Mouse (Mus musculus) gastrocnemius, adult 18-20 months (tissue): Measurements from ENCODE around the gene Tmem205. TPM values are rescaled to one million over a fixed set of nuclear protein-coding genes. Genes with fewer than 3 reads are reported as not detected.

Experiments used
- DNase-seq: peaks from one replicate; pipeline ENCODE4 v3.0.0; 2021; ENCODE audit warnings: low spot score
- long read RNA-seq, 2 experiments: library from polyadenylated mRNA; stranded (forward); transcript quantifications; one replicate each; pipeline ENCODE4 v2.0.0; 2021
- total RNA-seq, 2 experiments: library from RNA; stranded (reverse); gene quantifications; 2 replicates each; pipeline ENCODE4 v1.2.3; 2021

Gene Tmem205
- total RNA-seq = 10 to 100 TPM; 10.5 to 13.8 TPM
- long read RNA-seq, experiment 1, transcript Tmem205-201 (4 exons, 785 nt) = major isoform, 5 of 8 reads
- long read RNA-seq, experiment 1, partial matches to known transcripts = 0 of 8 reads
- long read RNA-seq, experiment 1, other reads (novel, unspliced or antisense) = 2 of 8 reads
- long read RNA-seq, experiment 2, partial matches to known transcripts = 1 of 6 reads
- long read RNA-seq, experiment 2, other reads (novel, unspliced or antisense) = 1 of 6 reads

DNA sequence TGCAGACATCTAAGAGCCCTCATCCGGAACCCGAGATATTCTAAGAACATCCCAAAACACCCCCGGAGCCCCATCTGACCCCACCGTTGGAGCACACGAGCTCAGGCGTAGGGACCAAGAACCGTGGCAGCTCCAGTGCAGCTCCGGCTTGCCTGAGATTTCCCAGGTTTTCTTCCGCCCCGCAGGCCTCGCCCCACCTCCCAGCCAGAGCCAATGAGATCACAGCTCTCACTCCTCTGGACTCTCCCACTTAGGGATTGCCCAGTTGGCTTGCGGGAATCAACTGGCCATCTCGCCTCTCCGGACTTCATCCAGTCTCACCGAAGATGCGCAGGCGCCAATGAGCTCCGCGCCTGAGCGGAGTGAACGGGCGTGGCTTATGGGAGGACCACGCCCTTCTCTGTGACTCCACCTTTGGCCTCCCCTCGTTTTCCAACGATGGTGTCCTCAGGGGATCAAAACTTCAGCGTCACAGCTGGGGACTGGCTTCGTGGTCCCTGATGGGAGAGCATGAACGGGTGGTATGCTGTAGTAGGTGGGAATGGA, at the start of gene Tmem205, which contains the start of gene Ccdc159:
Gene Tmem205, minus strand, starts transcription at position 349 of the 546 bp plus-strand sequence.
Gene Ccdc159, plus strand, starts transcription at position 264 of the 546 bp plus-strand sequence.
- DNase-seq = peak; percentile 92

DNA sequence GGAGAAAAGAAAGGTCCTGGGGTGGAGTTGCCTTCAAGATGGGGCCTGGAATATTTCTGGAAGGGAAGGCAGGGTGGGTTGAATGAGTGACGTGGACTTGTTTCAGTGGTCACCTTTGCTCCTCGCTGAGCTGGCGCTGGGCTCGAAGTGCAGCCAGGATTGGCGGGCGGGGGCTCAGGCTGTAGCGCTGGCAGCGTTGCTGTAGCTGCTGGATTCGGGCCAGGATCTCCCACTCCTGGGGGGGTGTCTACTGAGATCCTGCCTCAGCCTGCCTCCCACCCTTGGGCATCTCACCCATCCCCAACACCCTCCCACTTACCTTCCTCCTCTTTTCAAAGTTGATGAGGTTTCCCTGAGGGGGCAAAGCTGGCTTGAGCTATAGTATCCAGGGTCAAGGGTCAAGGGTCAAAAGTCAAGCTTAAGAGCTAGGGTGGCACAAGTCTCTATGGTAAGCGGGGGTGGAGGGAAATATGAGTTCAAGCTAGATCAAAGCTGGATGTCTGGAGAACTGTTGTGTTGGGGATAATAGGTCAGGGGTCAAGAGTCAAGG, 49.3 kb upstream of the Tmem205 start:
- no peak for DNase-seq

DNA sequence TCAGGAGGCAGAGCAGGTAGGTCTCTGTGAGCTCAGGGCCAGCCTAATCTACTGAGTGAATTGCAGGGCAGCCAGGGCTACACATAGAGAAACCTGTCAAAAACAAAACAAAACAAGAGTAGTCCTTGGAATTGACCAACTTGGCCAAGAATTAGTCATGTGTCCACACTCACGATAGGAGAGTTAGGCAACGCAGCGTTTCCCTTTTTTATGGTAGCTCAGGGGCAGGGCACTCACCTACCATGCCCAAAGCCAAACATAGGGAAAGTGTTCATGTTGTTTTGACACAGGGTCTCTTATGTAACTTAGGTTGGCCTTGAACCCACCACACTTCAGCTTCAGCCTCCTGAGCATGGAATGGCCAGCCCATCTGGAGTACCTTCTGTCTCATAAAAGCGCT, 41.9 kb upstream of the Tmem205 start:
- DNase-seq = no peak

DNA sequence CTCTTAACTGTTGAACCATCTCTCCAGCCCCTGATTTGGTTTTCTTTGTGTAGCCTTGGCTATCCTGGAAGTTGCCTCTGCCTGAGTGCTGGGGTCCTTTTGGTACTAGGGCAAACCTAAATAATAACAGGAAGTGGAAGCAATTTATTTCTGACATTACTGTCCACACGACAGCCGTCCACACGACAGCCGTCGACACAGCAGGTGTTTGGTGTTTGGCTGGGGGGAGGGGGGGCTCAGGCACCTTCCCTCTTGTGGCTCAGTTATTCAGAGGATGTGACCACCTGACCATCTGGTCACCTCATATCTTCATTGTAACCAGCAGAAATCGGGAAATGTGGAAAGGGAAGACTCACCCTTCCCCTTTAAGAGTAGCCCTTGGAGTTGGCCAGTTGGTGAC, 41.5 kb upstream of the Tmem205 start:
- DNase-seq = no peak

DNA sequence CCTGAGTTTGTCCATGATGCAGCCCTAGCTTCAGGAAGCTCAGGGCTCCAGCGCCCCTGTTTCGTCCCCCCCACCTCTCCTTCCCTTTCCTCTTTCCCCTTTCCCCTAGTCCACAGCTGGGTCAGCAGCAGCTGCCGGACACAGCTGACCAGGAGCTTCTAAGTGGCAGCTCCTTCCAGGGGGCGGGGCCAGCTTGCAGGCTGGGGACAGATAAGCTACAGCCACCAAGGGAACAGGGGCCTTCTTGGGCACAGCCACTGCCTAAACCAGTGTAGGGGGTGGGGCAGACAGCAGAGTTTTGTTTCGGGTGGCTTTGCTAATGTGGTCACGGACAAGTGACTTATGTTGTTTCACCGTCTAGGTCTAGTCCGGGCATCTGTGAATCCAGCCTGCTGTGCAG, 36.1 kb upstream of the Tmem205 start, which contains the start of gene Epor:
Gene Epor, minus strand, starts transcription at position 90 of the 400 bp plus-strand sequence.
- peak; percentile 16 for DNase-seq

DNA sequence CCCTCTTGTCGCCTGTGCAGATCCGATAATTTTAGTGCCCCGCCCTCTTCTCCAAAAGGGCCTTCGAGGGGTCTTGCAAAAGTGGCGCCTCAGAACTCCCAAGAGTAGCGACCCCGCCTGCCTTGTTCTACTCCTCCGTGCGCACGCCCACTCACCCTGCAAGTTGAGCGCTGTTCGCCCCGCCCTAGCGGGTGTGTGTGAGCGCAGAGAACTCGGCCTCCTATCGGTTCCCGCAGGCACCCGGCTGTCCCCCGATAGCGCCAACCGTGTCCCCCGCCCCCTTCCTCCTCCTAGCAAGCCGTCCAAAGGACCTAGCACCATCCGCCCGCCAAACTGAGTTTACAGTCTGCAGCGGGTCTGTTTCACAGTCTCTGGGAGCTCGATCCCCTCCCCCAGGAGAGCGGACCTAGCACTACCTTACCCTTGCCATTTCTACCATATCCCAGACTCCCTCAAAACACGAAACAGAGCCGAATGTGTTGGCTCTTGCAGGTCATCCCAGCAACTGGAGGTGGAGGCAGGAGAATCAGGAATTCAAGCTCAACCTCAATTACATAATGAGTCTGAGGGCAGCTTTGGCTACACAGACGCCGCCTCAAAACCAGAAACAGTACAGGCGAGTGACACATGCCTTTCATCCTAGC, 35.2 kb upstream of the Tmem205 start:
- DNase-seq = peak; percentile 15

DNA sequence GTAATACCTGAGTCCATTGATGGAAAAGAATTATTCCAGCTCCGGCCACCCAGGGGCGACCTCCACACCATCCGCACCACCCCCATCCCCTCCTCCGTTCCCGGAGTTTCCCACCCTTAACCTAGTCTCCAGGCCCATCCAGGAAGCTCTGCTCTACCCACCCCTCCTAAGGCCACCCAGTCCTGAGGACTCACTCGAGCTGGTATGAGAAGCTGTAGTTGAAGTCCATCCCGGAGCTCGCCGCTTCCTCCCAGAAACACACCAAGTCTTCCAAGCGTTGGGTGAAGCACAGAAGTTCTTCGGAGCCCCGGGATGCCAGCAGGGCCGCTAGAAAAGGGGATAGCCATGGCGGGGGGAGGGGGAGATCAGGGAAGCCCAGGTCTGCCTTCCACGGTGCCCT, 34.7 kb upstream of the Tmem205 start:
- no peak for DNase-seq

DNA sequence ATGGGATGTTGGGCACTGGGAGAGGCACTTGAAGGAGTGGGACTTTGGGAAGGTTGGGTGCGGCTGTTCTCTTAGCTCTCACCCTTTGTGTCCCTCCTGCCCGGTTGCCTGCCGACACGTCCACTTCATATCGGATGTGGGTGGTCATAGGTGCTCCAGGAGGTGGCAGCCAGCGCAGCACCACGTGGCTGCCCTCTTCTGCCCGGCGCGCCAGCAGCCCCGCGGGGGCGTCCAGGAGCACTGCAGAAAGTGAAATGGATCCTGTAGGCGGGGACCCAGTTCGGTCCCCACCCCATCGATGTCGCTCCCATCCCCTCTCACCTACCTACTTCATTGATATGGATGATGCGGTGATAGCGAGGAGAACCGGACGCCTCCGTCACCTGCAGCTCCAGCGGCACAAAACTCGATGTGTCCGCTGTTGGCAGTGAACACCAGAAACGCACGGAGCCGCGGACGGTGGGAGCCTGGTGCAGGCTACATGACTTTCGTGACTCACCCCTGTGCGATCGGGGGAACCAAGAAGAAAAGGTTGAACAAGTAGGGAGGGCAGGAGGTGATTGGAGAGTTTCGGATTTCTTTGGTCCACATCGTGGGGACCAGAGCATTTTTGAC, 34.1 kb upstream of the Tmem205 start:
- no peak for DNase-seq

DNA sequence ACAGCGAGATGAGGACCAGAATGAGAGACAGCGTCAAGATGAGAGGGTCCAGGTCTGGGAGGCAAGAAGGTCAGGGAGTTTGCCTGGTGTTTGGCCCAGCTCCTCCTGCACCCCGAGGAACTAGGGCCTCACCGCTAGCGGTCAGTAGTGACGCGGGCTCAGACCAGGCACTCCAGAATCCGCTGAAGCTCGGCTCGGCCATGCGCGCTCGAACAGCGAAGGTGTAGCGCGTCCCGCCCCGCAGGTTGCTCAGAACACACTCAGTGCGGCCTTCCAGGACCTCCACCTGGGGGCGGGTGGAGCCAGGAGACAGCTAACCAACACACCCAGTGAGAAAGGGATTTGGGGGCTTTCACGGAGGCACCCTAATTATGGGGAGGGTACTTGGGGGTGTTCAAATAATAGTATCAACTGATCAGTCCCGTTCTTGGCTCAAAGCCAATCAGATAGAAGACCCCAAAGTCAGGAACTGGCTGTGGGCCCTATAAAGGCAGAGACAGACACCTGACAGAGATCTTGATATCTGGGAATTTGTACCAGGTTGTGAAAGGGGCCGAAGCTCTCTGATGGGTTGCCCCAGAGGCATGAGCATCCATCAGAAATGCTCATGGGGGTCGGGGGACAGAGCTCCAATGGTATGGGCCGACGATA, 33.3 kb upstream of the Tmem205 start:
- DNase-seq = no peak

DNA sequence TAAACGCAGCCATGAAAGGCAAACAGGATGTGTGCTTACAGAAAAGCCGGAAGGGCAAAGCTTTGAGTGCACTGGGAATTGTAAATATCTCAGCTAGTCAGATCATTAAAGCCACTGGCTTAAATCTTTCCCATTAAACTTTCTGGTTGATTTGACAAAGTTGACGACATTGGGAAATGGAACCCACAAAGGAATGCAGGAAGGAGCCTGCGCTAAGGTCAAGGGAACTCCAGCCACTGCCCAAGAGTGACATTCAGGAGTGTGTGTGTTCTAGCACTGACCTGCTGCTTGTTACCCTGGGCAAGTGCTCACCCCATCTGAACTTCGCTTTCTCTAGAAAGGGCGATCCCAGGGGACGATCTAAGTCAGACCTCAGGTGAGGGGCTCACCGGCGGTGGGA, 32.8 kb upstream of the Tmem205 start:
- DNase-seq = no peak

DNA sequence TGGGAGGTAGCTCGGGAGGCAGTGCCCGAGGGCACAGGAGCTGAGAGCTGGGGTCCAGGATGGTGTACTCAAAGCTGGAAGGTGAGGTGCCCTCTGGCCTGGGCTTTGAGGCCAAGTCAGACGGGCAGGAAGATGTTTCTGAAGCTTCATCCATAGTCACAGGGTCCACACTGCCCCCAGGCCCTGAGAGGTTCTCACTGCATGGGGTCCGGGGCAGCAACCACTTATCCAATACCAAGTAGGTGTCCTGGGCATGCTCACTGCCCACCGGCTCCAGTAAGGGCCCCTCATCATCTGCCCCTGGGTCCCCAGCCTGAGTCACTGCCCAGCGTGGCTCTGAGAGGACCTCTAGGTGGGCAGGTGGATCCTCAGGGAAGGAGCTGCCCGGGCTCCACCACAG, 31.9 kb upstream of the Tmem205 start:
- no peak for DNase-seq

DNA sequence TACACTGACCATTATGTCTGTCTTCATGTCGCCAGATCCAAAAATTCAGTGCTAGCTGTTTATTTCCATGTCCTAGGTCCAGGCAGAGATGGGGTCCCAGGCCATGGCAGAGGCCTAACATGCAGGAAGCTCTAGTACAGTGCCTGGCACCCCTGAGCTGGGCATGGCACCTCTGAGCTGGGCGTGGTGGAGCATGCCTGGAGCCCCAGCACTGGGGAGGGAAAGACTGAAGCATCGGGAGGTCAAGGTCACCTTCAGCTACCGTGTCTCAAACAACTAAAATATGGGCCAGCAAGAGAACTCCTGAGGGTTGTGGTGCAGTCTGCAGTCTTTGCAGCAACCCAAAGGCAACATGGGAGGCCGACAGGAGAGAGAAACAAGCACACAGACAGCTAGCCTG, 31.0 kb upstream of the Tmem205 start:
- no peak for DNase-seq

DNA sequence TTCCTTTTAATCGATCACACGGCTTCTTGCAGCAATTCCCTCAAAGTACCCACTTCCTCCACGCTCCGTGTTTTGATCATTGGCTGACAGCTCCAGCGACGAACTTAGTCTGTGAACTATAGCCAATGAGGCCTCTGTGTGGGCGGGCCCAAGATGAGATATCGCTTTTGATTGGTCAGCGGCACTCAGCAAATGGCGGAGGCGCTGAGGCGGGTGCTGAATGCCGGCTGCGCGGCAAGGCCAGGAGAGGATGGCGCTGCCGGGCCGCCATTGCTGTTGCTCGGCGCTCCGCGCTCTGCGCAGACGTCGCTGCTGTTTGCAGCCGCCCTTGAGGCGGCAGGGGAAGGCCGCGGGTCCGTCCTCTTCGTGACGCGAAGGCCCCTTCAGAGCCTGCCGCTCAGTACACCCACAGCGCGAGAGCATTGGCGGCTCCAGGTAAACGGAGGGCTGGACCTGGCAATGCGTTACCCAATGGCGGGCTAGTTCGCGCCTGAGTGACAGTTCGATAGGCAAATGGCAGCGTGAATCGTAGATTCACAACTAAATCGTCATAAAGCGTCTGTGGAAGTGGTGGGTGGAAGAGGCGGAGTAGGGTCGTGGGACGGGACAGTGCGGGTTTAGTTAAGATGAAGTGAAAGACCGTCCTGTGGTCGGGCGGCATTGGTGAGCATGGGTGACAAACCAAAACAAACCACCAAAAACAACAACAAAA, 28.4 kb upstream of the Tmem205 start, which contains the start of gene Swsap1:
Gene Swsap1, plus strand, starts transcription at position 186 of the 712 bp plus-strand sequence.
- peak; percentile 99 for DNase-seq

DNA sequence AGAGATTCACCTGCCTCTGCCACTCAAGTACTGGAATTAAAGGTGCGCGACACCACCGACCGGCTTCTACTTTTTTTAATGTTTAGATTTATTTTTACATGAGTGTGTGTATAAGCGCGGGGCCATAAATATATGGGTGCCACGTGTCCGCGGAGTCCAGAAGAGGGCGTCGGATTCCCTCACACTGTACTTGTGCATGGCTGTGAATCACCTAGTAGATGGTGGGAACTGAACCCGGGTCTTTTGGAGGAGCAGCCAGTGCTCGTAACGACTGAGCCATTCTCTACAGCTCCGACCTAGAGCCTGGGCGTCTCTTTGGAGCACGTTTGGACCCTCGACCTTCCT, 27.8 kb upstream of the Tmem205 start:
- no peak for DNase-seq

DNA sequence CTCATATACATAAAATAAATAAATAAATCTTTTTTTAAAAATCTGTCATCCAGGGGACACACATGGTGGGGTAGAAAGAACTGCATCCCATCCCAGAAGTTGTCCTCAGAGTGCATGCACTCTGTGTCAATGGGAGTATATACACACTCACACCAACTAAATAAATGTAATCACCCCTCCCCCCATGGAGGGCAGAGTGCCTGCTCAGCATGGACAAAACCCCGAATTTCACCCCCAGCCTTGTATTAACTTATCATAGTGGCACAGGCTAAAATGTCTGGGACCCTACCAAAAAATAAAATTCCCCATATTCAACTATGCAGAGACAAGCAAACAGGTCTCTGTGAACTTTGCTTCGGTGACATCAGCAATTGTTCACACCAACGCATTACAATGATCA, 27.3 kb upstream of the Tmem205 start:
- DNase-seq = no peak

DNA sequence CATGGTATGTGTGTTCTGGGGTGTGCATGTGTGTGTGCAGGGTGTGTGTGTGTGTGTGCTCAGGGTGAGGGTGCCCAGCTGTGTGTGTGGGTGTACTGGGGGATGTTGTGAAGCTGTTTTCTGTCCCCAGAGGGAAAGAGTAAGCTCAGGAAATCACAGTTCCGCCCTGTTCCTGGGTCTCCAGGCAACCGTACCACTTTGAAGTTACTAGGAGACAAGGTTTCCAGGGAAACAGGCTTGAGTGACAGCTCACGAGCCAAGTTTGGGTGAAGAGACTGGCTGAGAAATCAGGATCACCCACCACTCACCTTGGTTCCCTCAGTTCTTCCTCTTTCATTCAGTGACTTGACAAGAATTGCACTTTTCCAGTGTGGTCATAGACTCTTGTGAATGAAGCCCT, 26.2 kb upstream of the Tmem205 start:
- no peak for DNase-seq

DNA sequence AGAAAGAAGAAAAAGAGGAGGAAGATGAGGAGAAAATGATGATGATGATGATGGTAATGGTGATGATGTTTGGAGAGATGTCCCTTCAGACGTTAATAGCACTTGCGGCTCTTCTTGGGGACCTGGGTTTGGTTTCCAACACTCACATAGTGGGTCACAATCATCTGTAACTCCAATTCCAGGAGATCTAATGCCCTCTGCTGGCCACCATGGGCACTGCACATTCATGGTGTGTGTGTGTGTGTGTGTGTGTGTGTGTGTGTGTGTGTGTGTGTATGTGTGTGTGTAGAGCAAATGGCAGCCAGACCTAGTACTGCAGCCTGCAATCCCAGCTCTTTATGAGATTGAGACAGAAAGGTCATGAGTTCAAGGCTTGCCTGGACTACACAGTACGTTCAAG, 24.6 kb upstream of the Tmem205 start:
- DNase-seq = no peak

DNA sequence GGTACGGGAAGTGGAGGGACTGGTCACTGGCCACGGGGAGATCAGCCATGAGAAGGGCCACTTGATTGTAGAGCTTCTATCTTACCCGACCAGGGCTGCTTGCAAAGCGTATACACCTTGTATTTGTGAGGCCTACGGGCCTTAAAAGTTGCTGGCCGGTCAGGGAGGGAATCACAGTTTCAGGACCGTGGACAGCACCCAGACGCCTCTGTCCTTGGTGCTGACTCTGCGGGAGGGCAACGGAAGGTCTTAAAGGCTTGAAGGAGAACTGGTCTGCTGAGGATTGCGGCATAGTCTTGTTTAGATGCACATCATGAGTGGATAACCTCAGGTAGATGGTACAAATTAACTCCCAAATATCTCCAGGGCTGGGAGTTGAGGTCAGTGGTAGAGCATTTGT, 23.0 kb upstream of the Tmem205 start:
- peak; percentile 61 for DNase-seq

DNA sequence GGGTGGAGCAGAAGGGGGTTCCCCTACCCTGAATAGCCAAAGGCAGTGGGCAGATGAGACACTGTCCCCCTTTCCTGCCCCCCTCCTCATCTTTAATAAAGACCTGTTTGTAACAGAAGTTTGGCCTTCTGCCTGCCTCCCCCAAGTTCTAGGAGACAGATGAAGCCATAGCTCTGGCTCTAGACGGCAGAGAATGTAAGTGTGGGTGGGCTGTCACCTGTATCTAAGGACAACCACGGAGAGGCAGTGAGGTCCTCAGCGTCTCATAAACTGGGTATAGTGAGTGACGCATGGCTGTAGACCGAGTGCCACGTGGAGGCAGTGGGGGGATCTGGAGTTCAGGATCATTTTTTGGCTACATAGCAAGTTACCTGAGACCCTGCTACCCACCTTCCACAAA, 21.4 kb upstream of the Tmem205 start:
- no peak for DNase-seq

DNA sequence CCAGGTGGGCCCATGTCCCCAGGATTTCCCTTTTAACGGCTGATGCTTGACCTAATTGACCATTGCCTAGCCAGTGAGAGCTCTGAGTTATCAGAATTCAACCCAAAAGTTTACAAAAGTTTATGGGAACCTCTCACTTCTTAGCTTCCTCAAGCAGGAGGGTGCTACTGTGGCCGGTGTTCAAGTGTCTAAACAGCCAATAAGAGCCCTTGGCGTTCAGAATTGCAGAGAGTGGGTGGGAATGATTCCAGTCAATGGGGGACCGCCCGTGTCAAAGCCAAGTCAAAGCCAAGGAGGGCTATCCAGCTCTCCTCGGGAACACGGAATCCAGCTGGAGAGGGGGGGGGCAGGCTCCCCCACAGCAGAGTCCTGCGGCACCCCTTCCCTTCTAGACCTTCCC, 20.8 kb upstream of the Tmem205 start:
- no peak for DNase-seq

DNA sequence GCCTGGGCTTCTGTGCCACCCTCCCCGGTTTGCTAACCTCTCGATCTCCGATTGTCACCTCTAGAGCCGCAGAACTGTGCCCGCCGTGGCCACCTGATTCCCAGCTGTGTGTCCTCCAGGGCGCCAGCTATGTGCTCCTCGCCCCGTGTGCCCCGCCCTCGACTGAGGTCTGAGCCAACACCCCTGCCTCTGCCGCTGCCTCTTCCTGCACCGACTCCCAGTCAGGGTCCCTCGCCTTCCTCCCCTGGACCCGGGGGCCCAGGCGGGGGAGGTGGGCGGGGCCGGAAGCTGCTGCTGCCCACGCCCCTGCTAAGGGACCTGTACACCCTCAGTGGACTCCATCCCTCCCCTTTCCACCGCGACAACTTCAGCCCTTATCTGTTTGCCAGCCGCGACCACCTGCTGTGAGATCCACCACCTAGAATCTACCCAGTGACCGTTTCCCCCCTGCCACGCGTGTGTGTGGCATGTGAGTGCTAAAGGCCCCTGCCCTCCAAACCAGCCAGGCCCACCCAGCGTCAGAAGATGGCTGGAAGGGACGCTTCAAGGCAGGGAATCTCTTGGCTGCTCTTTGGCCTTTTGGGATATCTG, 20.3 kb upstream of the Tmem205 start:
- DNase-seq = no peak
